Mouse (Mus musculus) cerebral cortex, adult 2 months (tissue): ENCODE measurements around the gene AU040320.

Source experiments
- WGBS: fragments of 180-500 bp; shearing (Covaris S2); methylation state at CpG from one replicate; pipeline ENCODE4 v1.1.7; 2018; 5-methylcytosine and 5-hydroxymethylcytosine counted together

AU040320 gene

GRCm38 (mm10) chr4:126782512-126782911, 29.2 kb downstream of the AU040320 start:
- 56% methylated on average over 8 of the region's 8 CpGs for WGBS

- 32% methylated on average over 8 of the region's 8 CpGs for WGBS
Observed at GRCm38 (mm10) chr4:126782996-126783395, 29.7 kb downstream of the AU040320 start.

GRCm38 (mm10) chr4:126792341-126793102, 39.2 kb downstream of the AU040320 start:
- WGBS: 56% methylated on average over 7 of the region's 7 CpGs

GRCm38 (mm10) chr4:126802174-126802573, 48.8 kb downstream of the AU040320 start:
- 96% methylated on average over 8 of the region's 8 CpGs for WGBS

GRCm38 (mm10) chr4:126803268-126803873, 50.0 kb downstream of the AU040320 start:
- WGBS: 54% methylated on average over 8 of the region's 8 CpGs

GRCm38 (mm10) chr4:126805741-126806140, 52.4 kb downstream of the AU040320 start:
- 83% methylated on average over 4 of the region's 4 CpGs for WGBS

GRCm38 (mm10) chr4:126806692-126807427, 53.5 kb downstream of the AU040320 start:
- WGBS: 92% methylated on average over 7 of the region's 7 CpGs

GRCm38 (mm10) chr4:126810566-126810965, 57.2 kb downstream of the AU040320 start:
- WGBS: 93% methylated on average over 3 of the region's 3 CpGs

- WGBS: 48% methylated on average over 5 of the region's 5 CpGs
Observed at GRCm38 (mm10) chr4:126813212-126813611, 59.9 kb downstream of the AU040320 start.

GRCm38 (mm10) chr4:126814854-126815253, 61.5 kb downstream of the AU040320 start:
- 62% methylated on average over 5 of the region's 5 CpGs for WGBS

GRCm38 (mm10) chr4:126822891-126823882, 69.8 kb downstream of the AU040320 start:
- 45% methylated on average over 9 of the region's 9 CpGs for WGBS

- 73% methylated on average over 5 of the region's 5 CpGs for WGBS
Observed at GRCm38 (mm10) chr4:126823917-126824316, 70.6 kb downstream of the AU040320 start.

- over 99% methylated on average over 5 of the region's 5 CpGs for WGBS
Observed at GRCm38 (mm10) chr4:126831122-126831521, 77.8 kb downstream of the AU040320 start.

GRCm38 (mm10) chr4:126838799-126839198, 85.5 kb downstream of the AU040320 start:
- WGBS: 69% methylated on average over 7 of the region's 7 CpGs

- 19% methylated on average over 7 of the region's 7 CpGs for WGBS
Observed at GRCm38 (mm10) chr4:126839873-126840272, 86.5 kb downstream of the AU040320 start.

GRCm38 (mm10) chr4:126840996-126841560, 87.7 kb downstream of the AU040320 start:
- 90% methylated on average over 15 of the region's 15 CpGs for WGBS

- 73% methylated on average over 3 of the region's 3 CpGs for WGBS
Observed at GRCm38 (mm10) chr4:126842911-126843310, 89.6 kb downstream of the AU040320 start.

GRCm38 (mm10) chr4:126845664-126846063, 92.3 kb downstream of the AU040320 start:
- 79% methylated on average over 4 of the region's 4 CpGs for WGBS

GRCm38 (mm10) chr4:126846971-126847370, 93.6 kb downstream of the AU040320 start:
- WGBS: 62% methylated on average over 7 of the region's 7 CpGs

- WGBS: 78% methylated on average over 7 of the region's 7 CpGs
Observed at GRCm38 (mm10) chr4:126850019-126850777, 96.9 kb downstream of the AU040320 start.
